In the genomic region with DNA sequence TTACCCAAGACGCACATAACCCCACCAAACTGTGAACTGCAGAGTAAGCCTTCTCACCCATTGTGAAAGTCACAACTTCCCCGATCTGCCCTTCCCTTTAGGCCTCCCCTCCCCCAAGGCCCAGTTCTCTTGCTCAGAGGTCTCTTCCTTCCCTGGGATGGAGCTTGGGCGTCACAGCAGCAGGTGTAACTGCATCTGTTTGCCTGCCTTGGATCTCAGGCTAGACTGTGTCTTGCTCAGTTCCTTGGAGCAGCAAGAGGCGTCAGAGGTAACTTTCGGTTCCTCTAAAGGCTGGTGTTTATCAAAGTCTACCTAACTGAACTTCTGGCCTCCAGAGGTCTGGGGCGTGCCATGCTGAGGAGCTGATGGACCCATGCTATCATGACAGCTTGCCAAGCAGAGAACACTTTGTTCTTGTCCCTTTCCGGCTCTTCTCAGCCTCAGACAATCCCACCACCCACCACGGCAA, we compare ENCODE assay signal across 9 mouse cellular contexts. TPM values are rescaled to one million over a fixed set of nuclear protein-coding genes. Genes with fewer than 3 reads are reported as not detected.
DNase-seq lines count a peak whose midpoint lies in the region; ATAC-seq lines count a peak whose summit lies in the region.
"Had no signal": no experiment of that assay in that cellular context is flagged by ENCODE, and none has a peak within 500 bp of the region (broad histone marks: within the 10 kb centered on the region; RNA-seq: fewer than 3 reads in every experiment).

No protein-coding gene starts in this region.

- H3K27me3 ChIP-seq in liver, embryonic 12.5 days (replicated peaks) = no peaks in the 10 kb centered on the region
- H3K27me3 ChIP-seq in hindbrain, embryonic 13.5 days = no peaks in the 10 kb centered on the region
- H3K27me3 ChIP-seq in midbrain, embryonic 10.5 days (ENCODE audit: low read depth, poor library complexity, severe bottlenecking) = no peaks in the 10 kb centered on the region
- H3K27me3 ChIP-seq: heart, embryonic 15.5 days had no signal

- 22% methylated on average over 8 of the region's 8 CpGs for WGBS in liver, embryonic 12.5 days (ENCODE audit: insufficient replicate concordance)
- 85% methylated on average over 8 of the region's 8 CpGs for WGBS in hindbrain, embryonic 13.5 days
- WGBS in midbrain, embryonic 10.5 days = 86% methylated on average over 8 of the region's 8 CpGs

- DNase-seq in layer of hippocampus, adult 9-11 months = peak; percentile 82
- DNase-seq in layer of hippocampus, postnatal 25 days (ENCODE audit: extremely low spot score in 1 of 2, low spot score in 1 of 2) = no peak
- DNase-seq in heart, adult 9 months (ENCODE audit: low spot score in 2 of 2) = peak; percentile 22 to 69
- no peak for DNase-seq in ovary, postnatal 14 days (ENCODE audit: low spot score)
- no peak for DNase-seq in midbrain, embryonic 10.5 days (ENCODE audit: low spot score)

- H3K4me2 ChIP-seq in liver, embryonic 12.5 days = peak overlapping the region; percentile 67
- H3K4me2 ChIP-seq in hindbrain, embryonic 13.5 days = no peak overlapping the region
- H3K4me2 ChIP-seq: heart, embryonic 15.5 days had no signal

- H3K36me3 ChIP-seq in liver, embryonic 12.5 days = no peaks in the 10 kb centered on the region
- H3K36me3 ChIP-seq in hindbrain, embryonic 13.5 days = no peaks in the 10 kb centered on the region
- H3K36me3 ChIP-seq in midbrain, embryonic 10.5 days = no peaks in the 10 kb centered on the region
- H3K36me3 ChIP-seq: heart, embryonic 15.5 days had no signal

- peak; percentile 68 for ATAC-seq in liver, embryonic 12.5 days
- peak; percentile 88 for ATAC-seq in neutrophil, adult 5-6 weeks (ENCODE audit: extremely low read depth, insufficient number of reproducible peaks, low FRiP score, poor library complexity, severe bottlenecking)
- no peak for ATAC-seq in hindbrain, embryonic 13.5 days (ENCODE audit: low FRiP score)

- peak overlapping the region; percentile 87 for H3K27ac ChIP-seq in liver, embryonic 12.5 days
- H3K27ac ChIP-seq in hindbrain, embryonic 13.5 days = no peak overlapping the region
- H3K27ac ChIP-seq in midbrain, embryonic 10.5 days (replicated peaks) = no peak overlapping the region
- H3K27ac ChIP-seq: heart, embryonic 15.5 days had no signal

- H3K4me1 ChIP-seq in liver, embryonic 12.5 days = peaks cover 65% of the 10 kb centered on the region
- H3K4me1 ChIP-seq in hindbrain, embryonic 13.5 days (replicated peaks) = no peaks in the 10 kb centered on the region
- H3K4me1 ChIP-seq in midbrain, embryonic 10.5 days = no peaks in the 10 kb centered on the region

- H3K4me3 ChIP-seq in liver, embryonic 12.5 days = peak overlapping the region; percentile 36
- H3K4me3 ChIP-seq in hindbrain, embryonic 13.5 days = no peak overlapping the region
- H3K4me3 ChIP-seq in midbrain, embryonic 10.5 days = no peak overlapping the region
- H3K4me3 ChIP-seq: heart, embryonic 15.5 days had no signal

- peak overlapping the region; percentile 64 for H3K9ac ChIP-seq in liver, embryonic 12.5 days
- no peak overlapping the region for H3K9ac ChIP-seq in hindbrain, embryonic 13.5 days
- H3K9ac ChIP-seq: heart, embryonic 15.5 days had no signal

- H3K9me3 ChIP-seq in liver, embryonic 12.5 days (replicated peaks) = no peaks in the 10 kb centered on the region
- H3K9me3 ChIP-seq in hindbrain, embryonic 13.5 days = no peaks in the 10 kb centered on the region
- H3K9me3 ChIP-seq in midbrain, embryonic 10.5 days (replicated peaks) = no peaks in the 10 kb centered on the region
- H3K9me3 ChIP-seq: heart, embryonic 15.5 days had no signal

RNA-seq across cellular contexts. Expression of a gene that starts 30.5 kb away (rescaled TPM):
- 10 to 100 TPM; 13.4 to 13.8 TPM for total RNA-seq in layer of hippocampus, postnatal 25 days (2021)
- 16.0 and 17.1 TPM in 2 replicates for polyA plus RNA-seq in liver, embryonic 12.5 days (2016; fragmentation: Nextera tagmentation; extraction: Ambion mirVana)
- 183 and 196 TPM in 2 replicates for total RNA-seq in neutrophil, adult 5-6 weeks (2017)
- polyA plus RNA-seq in hindbrain, embryonic 13.5 days (2015; fragmentation: Nextera tagmentation; extraction: Ambion mirVana) = 4.0 and 4.1 TPM in 2 replicates
- 3.3 and 3.6 TPM in 2 replicates for polyA plus RNA-seq in midbrain, embryonic 10.5 days (2016; fragmentation: Nextera tagmentation; extraction: Ambion mirVana)

Comparison
In these comparisons a context has a peak if more than half of its experiments do, and no peak if none do; other contexts are left out.
1. DNase-seq: peak in layer of hippocampus, adult 9-11 months (single experiment) and heart, adult 9 months (2 of 2); none in layer of hippocampus, postnatal 25 days (0 of 2), ovary, postnatal 14 days (single experiment) and midbrain, embryonic 10.5 days (single experiment).